Mouse (Mus musculus): ENCODE measurements around the gene Rufy3. TPM values are rescaled to one million over a fixed set of nuclear protein-coding genes. Genes with fewer than 3 reads are reported as not detected.

Gene Rufy3
- total and polyA plus RNA-seq, 2 experiments from 2014 or later = 248 to 250 TPM

- WGBS = 90% methylated on average over 6 of the region's 6 CpGs
- Histone ChIP-seq H3K4me2 (ENCODE audit: low read depth, low read length, poor library complexity, severe bottlenecking) (no peak overlapping the region), H3K36me3 (ENCODE audit: insufficient read depth, low read length) (no peaks in the 10 kb centered on the region), H3K4me1 (ENCODE audit: insufficient read depth, low read length) (peaks cover 2% of the 10 kb centered on the region; the same call in 1 of the 2 replicates), H3K9ac (replicated peaks; ENCODE audit: low read length, poor library complexity, severe bottlenecking) (no peak overlapping the region), H3K27me3 (ENCODE audit: insufficient read depth, low read length) (no peaks in the 10 kb centered on the region), H3K9me3 (ENCODE audit: low read length) (no peaks in the 10 kb centered on the region), H3K27ac (ENCODE audit: low read depth, low read length) (no peak overlapping the region), H3K4me3 (ENCODE audit: low read depth, low read length) (no peak overlapping the region)
- TF ChIP-seq CTCF (IDR thresholded peaks at IDR 0.05) = no peak
- no peak for DNase-seq (ENCODE audit: low spot score)
- no peak for ATAC-seq (ENCODE audit: low FRiP score)
Measured at GRCm38 (mm10) chr5:88680567-88680966, 115.7 kb downstream of the Rufy3 start.

GRCm38 (mm10) chr5:88683706-88684105, 118.9 kb downstream of the Rufy3 start:
- Histone ChIP-seq H3K9me3 (ENCODE audit: low read length) (no peaks in the 10 kb centered on the region), H3K4me1 (ENCODE audit: insufficient read depth, low read length) (no peaks in the 10 kb centered on the region; the same call in 1 of the 2 replicates), H3K4me3 (ENCODE audit: low read depth, low read length) (no peak overlapping the region), H3K4me2 (ENCODE audit: low read depth, low read length, poor library complexity, severe bottlenecking) (no peak overlapping the region), H3K27me3 (ENCODE audit: insufficient read depth, low read length) (no peaks in the 10 kb centered on the region), H3K27ac (ENCODE audit: low read depth, low read length) (no peak overlapping the region), H3K9ac (replicated peaks; ENCODE audit: low read length, poor library complexity, severe bottlenecking) (no peak overlapping the region), H3K36me3 (ENCODE audit: insufficient read depth, low read length) (no peaks in the 10 kb centered on the region)
- no peak for TF ChIP-seq CTCF (IDR thresholded peaks at IDR 0.05)
- no peak for ATAC-seq (ENCODE audit: low FRiP score)
- 92% methylated on average over 9 of the region's 9 CpGs for WGBS
- no peak for DNase-seq (ENCODE audit: low spot score)

DNA sequence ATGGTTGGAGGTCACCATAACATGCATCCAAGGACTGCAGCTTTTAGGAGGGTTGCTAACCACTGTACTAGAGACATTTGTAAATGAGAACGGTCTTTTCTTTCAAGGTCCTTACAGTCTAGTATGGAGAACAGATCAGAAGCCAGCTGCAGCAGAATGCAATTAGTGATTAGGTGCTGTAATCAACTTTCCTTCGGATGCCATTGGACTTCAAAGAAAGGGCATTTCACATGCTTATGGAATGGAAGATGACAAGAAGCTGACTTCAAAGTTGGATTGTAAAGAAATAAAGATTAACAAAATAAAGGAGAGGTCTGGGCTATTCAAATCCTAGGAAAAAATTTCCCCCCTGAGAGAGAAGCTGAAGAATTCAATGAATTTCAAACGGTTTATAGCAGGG, 119.4 kb downstream of the Rufy3 start:
- Histone ChIP-seq H3K4me3 (ENCODE audit: low read depth, low read length) (no peak overlapping the region), H3K4me1 (ENCODE audit: insufficient read depth, low read length) (no peaks in the 10 kb centered on the region; the same call in 1 of the 2 replicates), H3K9me3 (ENCODE audit: low read length) (no peaks in the 10 kb centered on the region), H3K27me3 (ENCODE audit: insufficient read depth, low read length) (no peaks in the 10 kb centered on the region), H3K9ac (replicated peaks; ENCODE audit: low read length, poor library complexity, severe bottlenecking) (no peak overlapping the region), H3K36me3 (ENCODE audit: insufficient read depth, low read length) (no peaks in the 10 kb centered on the region), H3K27ac (ENCODE audit: low read depth, low read length) (no peak overlapping the region), H3K4me2 (ENCODE audit: low read depth, low read length, poor library complexity, severe bottlenecking) (no peak overlapping the region)
- ATAC-seq (ENCODE audit: low FRiP score) (no peak), DNase-seq (ENCODE audit: low spot score) (no peak)
- no peak for TF ChIP-seq CTCF (IDR thresholded peaks at IDR 0.05)
- WGBS = 29% methylated on average over 3 of the region's 3 CpGs

GRCm38 (mm10) chr5:88685306-88685705, 120.5 kb downstream of the Rufy3 start:
- Histone ChIP-seq H3K36me3 (ENCODE audit: insufficient read depth, low read length) (no peaks in the 10 kb centered on the region), H3K4me1 (ENCODE audit: insufficient read depth, low read length) (no peaks in the 10 kb centered on the region; the same call in 1 of the 2 replicates), H3K4me2 (ENCODE audit: low read depth, low read length, poor library complexity, severe bottlenecking) (no peak overlapping the region), H3K27me3 (ENCODE audit: insufficient read depth, low read length) (no peaks in the 10 kb centered on the region), H3K9me3 (ENCODE audit: low read length) (no peaks in the 10 kb centered on the region), H3K9ac (replicated peaks; ENCODE audit: low read length, poor library complexity, severe bottlenecking) (no peak overlapping the region), H3K4me3 (ENCODE audit: low read depth, low read length) (no peak overlapping the region), H3K27ac (ENCODE audit: low read depth, low read length) (no peak overlapping the region)
- no peak for ATAC-seq (ENCODE audit: low FRiP score)
- DNase-seq (ENCODE audit: low spot score) = no peak
- 8% methylated on average over 6 of the region's 6 CpGs for WGBS
- no peak for TF ChIP-seq CTCF (IDR thresholded peaks at IDR 0.05)

DNA sequence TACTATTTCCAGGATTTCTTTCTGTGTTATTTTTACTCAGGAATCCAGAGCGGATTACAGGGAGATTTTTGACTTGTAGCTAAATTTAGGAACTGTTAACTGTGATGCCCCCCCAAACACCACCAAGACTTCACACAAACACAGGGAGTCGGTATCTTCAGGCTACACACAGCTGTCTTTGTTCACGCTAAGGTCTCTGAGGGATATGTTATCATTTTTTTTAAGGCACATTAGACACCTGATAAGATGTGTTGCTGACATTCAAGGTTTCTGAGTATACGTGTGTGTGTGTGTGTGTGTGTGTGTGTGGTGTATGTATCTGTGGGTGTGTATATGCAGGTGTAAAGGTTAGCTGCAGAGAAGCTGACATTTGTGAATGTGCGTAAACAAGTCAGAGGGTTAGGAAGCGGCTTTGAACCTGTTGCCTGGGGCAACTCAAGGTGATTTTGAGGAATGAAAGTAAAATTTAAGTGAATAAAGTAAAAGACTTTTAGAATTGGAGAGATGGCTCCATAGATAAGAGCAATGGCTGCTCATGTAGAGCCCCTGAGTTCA, 121.0 kb downstream of the Rufy3 start:
- Histone ChIP-seq H3K27me3 (ENCODE audit: insufficient read depth, low read length) (no peaks in the 10 kb centered on the region), H3K4me2 (ENCODE audit: low read depth, low read length, poor library complexity, severe bottlenecking) (no peak overlapping the region), H3K4me3 (ENCODE audit: low read depth, low read length) (no peak overlapping the region), H3K27ac (ENCODE audit: low read depth, low read length) (no peak overlapping the region), H3K4me1 (ENCODE audit: insufficient read depth, low read length) (no peaks in the 10 kb centered on the region; the same call in 1 of the 2 replicates), H3K9ac (replicated peaks; ENCODE audit: low read length, poor library complexity, severe bottlenecking) (no peak overlapping the region), H3K36me3 (ENCODE audit: insufficient read depth, low read length) (no peaks in the 10 kb centered on the region), H3K9me3 (ENCODE audit: low read length) (no peaks in the 10 kb centered on the region)
- no peak for DNase-seq (ENCODE audit: low spot score)
- no peak for TF ChIP-seq CTCF (IDR thresholded peaks at IDR 0.05)
- 74% methylated on average over 6 of the region's 6 CpGs for WGBS
- no peak for ATAC-seq (ENCODE audit: low FRiP score)

- H3K27me3 ChIP-seq (ENCODE audit: insufficient read depth, low read length) = no peaks in the 10 kb centered on the region
- DNase-seq (ENCODE audit: low spot score) (no peak), ATAC-seq (ENCODE audit: low FRiP score) (no peak)
- no peak overlapping the region for H3K4me2 ChIP-seq (ENCODE audit: low read depth, low read length, poor library complexity, severe bottlenecking)
- H3K9ac ChIP-seq (replicated peaks; ENCODE audit: low read length, poor library complexity, severe bottlenecking) = no peak overlapping the region
- no peaks in the 10 kb centered on the region for H3K9me3 ChIP-seq (ENCODE audit: low read length)
- H3K4me1 ChIP-seq (ENCODE audit: insufficient read depth, low read length) = no peaks in the 10 kb centered on the region; the same call in 1 of the 2 replicates
- no peak overlapping the region for H3K4me3 ChIP-seq (ENCODE audit: low read depth, low read length)
- no peaks in the 10 kb centered on the region for H3K36me3 ChIP-seq (ENCODE audit: insufficient read depth, low read length)
- WGBS = 86% methylated on average over 8 of the region's 8 CpGs
- no peak overlapping the region for H3K27ac ChIP-seq (ENCODE audit: low read depth, low read length)
- no peak for TF ChIP-seq CTCF (IDR thresholded peaks at IDR 0.05)
Measured at GRCm38 (mm10) chr5:88687996-88688406, 123.2 kb downstream of the Rufy3 start.
